Mouse (Mus musculus): ENCODE results near the gene Kalrn.

Gene Kalrn

DNA sequence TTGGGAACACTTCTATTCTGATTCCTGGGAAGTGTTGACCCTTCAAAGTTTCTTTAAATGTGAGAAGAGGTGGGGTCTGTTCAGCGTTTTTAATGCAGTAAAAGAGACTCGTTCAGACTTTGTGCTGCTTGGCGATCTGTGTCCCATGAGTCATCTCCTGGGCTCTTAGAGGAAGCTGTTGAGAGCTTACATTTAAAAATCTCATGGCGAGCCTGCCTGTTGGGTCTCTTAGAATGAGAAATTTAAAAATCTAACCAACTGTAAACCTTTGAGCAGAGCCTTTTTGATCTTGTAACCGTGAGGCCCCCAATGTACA is 650.4 kb downstream of the Kalrn start:
- DNase-seq = no peak

DNA sequence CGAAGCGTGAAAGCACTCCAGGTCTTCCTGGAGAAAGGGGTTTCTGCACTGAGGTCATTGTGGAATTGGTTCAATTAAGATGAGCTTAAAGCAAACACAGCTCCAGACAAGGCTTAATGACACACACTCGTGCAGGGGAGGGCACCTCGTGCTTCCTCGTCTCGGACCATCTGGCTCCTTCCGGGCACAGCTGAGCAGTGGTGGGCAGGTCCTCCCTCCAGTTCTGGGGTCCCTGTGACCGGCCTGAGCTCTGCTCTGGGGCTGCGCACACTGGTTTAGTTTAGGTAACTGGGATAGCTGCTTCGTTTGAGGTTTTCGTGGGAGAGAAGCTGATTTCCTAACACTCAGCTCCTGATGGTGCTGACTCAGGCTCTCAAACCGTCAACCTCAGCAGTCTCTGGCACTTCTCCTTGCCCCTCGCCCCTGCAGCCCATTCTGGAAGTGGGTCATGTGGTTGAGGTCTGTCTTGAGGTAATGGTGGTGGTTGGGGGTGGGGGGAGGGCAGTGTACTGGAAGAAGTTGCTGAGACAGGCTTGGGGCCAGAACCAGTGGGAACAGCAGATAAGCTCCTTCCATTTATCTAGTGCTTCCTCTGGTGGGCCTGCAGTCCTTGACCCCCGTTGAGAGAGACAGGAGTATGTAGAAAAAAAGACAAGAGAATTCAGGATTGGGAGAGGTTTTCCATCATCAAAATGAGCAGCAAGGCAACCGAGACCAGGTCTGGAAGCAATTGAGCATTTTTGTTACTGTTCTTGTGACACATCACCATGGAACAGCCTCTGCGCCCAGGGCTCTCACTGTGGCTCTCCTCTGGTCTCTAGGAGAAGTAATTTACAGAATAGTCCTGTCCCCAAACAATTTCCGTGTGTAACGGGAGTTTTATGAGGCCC is 651.0 kb downstream of the Kalrn start:
- no peak for DNase-seq

DNA sequence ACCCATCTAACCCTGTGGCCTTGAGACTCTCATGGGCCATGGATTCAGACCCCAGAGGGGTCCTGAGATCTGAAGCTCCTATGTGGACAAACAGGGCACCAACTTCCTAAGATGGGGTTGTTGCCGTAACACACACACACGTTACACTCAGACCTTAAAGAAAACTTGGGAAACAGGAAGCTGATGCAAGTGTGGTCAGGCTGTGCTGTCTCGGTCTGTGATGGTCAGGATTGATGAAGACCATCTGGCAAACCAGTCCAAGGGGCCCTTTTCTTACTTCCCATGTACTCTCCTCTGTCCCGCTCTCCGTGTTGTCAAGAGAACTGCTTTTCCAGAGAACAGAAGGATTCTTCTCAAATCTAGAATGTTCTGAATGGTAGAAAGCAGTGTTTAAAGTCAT is 651.8 kb downstream of the Kalrn start:
- DNase-seq = no peak

All from cerebellum, adult 9-11 months (tissue).